Mouse (Mus musculus) heart, embryonic 12.5 days (tissue): ENCODE data around the gene Tcf7l1. TPM values are rescaled to one million over a fixed set of nuclear protein-coding genes. Genes with fewer than 3 reads are reported as not detected.

ENCODE experiments used
- ATAC-seq: fragments of 200-750 bp; cut with Nextera tagmentation; 2 replicates; pipeline ENCODE4 v1.8.0; 2017; ENCODE audit warnings: moderate TSS enrichment, moderate library complexity; ENCODE audit not compliant: insufficient number of reproducible peaks, low FRiP score
- H3K27ac ChIP-seq: fragments of 300-500 bp; sonication (generic); 2 replicates; pipeline ENCODE4 v1.5.1; 2016; ENCODE audit warnings: mild to moderate bottlenecking, moderate library complexity; ENCODE audit not compliant: poor library complexity, severe bottlenecking
- H3K27me3 ChIP-seq: fragments of 300-500 bp; sonication (generic); replicated peaks from 2 replicates; pipeline ENCODE4 v1.6.1; 2016; ENCODE audit warnings: mild to moderate bottlenecking, moderate library complexity
- H3K36me3 ChIP-seq: fragments of 300-500 bp; sonication (generic); 2 replicates; pipeline ENCODE4 v1.6.1; 2016; ENCODE audit warnings: mild to moderate bottlenecking, moderate library complexity
- H3K4me1 ChIP-seq: fragments of 300-500 bp; sonication (generic); replicated peaks from 2 replicates; pipeline ENCODE4 v1.6.1; 2016; ENCODE audit warnings: mild to moderate bottlenecking
- H3K4me2 ChIP-seq: fragments of 300-500 bp; sonication (generic); 2 replicates; pipeline ENCODE4 v1.6.1; 2016; ENCODE audit warnings: mild to moderate bottlenecking, moderate library complexity
- H3K4me3 ChIP-seq: fragments of 300-500 bp; sonication (generic); 2 replicates; pipeline ENCODE4 v1.5.1; 2016; ENCODE audit warnings: mild to moderate bottlenecking
- H3K9ac ChIP-seq: fragments of 300-500 bp; sonication (generic); 2 replicates; pipeline ENCODE4 v1.6.1; 2016; ENCODE audit warnings: mild to moderate bottlenecking, moderate library complexity
- H3K9me3 ChIP-seq: fragments of 300-500 bp; sonication (generic); replicated peaks from 2 replicates; pipeline ENCODE4 v1.6.1; 2016; ENCODE audit warnings: mild to moderate bottlenecking, moderate library complexity
- WGBS: fragments of 180-500 bp; shearing (Covaris S2); methylation state at CpG from one replicate; pipeline ENCODE4 v1.1.7; 2016; 5-methylcytosine and 5-hydroxymethylcytosine counted together
- polyA plus RNA-seq: library from polyadenylated mRNA; unstranded; fragments of >200 nt; fragmentation: Nextera tagmentation; extraction: Ambion mirVana; gene quantifications from 2 replicates; pipeline ENCODE4 v1.2.1, GENCODE M21; 2016

Gene Tcf7l1
- polyA plus RNA-seq, 1 experiment from 2014 or later = 18.5 TPM

DNA sequence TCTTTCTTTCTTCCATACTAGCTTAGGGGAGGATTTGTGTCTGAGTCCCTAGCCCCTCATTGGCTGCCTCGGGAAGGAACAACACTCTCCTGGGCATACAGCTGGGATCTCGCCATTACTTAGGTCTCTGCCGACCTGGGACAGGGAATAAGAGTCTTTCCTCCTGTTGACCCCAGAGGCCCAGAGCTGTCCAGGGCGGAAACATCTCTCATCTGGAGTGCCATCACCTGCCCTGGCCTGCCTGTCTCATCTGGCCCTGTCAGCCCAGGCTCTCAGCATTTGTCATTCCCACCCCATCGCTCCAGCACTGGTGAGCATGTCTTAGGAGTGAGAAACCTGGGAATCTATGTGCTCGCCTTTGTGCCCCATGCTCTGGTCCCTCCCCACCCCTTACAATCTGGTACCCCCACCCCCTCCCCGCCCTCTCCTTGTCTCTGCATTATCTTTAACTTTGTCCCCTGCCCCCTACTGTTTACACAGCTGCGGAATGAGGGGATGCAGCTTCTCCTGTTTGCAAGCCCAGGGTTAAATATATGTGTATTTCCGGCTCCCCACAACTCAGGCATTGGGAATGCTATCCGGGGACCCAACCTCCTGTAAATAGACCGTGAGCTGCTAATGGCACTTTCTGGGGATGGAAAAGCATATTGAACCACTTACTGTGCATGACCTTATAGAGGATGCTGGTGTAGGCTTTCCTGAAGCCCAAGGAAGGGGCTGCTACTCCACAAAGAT is 92.3 kb downstream of the Tcf7l1 start:
- ATAC-seq = no peak
- H3K4me2 ChIP-seq = no peak overlapping the region
- peaks cover 68% of the 10 kb centered on the region for H3K4me1 ChIP-seq
- no peak overlapping the region for H3K27ac ChIP-seq
- H3K9ac ChIP-seq = no peak overlapping the region
- no peak overlapping the region for H3K4me3 ChIP-seq
- no peaks in the 10 kb centered on the region; the same call in 1 of the 2 replicates for H3K9me3 ChIP-seq
- H3K27me3 ChIP-seq = no peaks in the 10 kb centered on the region
- no peaks in the 10 kb centered on the region for H3K36me3 ChIP-seq
- 17% methylated on average over 11 of the region's 11 CpGs for WGBS

- H3K4me1 ChIP-seq = peaks cover 84% of the 10 kb centered on the region
- 38% methylated on average over 10 of the region's 10 CpGs for WGBS
- no peaks in the 10 kb centered on the region for H3K9me3 ChIP-seq
- no peak for ATAC-seq
- no peak overlapping the region for H3K9ac ChIP-seq
- H3K36me3 ChIP-seq = no peaks in the 10 kb centered on the region
- H3K4me2 ChIP-seq = peak overlapping the region; percentile 17; the same call in 1 of the 2 replicates
- no peak overlapping the region for H3K27ac ChIP-seq
- no peak overlapping the region for H3K4me3 ChIP-seq
- no peaks in the 10 kb centered on the region for H3K27me3 ChIP-seq
Measured at GRCm38 (mm10) chr6:72694791-72695204, 94.3 kb downstream of the Tcf7l1 start.

DNA sequence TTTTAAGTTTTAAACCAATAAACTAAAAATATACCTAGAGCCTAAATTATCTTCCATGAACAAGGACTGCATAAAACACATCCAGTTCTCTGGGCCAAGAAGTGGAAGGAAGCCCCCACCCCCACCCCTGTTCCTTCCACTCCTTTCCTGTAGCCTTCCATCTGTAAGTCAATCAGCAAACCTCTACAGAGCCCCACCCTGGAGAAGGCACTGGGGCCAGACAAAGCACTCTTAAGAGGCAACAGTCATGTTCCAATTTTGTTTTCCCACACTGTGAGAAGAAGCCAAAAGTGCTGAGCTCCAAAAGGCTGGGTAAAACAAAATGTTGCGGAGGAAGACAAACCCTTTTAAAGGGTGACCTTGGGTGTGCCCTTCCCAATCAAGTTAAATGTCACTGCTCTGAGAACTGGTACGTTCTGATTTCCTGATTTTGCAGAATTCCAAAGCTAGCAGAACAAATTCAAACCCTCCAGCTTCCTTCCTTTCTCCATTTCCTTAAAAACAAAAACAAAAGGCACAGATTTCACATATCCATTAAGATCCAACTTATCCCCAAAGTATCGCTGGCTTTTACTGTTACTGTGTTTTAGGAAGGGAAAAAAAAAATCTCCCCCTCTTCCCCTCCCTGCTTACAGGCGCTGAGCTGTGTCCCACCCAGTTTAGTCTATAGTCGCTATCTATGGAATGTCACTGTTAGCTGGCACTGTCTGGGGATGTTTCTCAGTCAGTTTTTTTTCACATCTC is 94.8 kb downstream of the Tcf7l1 start:
- Histone ChIP-seq H3K27me3 (no peaks in the 10 kb centered on the region), H3K4me3 (no peak overlapping the region), H3K4me1 (peaks cover 82% of the 10 kb centered on the region), H3K36me3 (no peaks in the 10 kb centered on the region), H3K9ac (no peak overlapping the region), H3K27ac (peak overlapping the region; percentile 55), H3K9me3 (no peaks in the 10 kb centered on the region), H3K4me2 (0 out of 2 replicates have a peak overlapping the region, but pooled peaks have one; percentile 17)
- WGBS = 18% methylated on average over 5 of the region's 5 CpGs
- ATAC-seq = no peak

DNA sequence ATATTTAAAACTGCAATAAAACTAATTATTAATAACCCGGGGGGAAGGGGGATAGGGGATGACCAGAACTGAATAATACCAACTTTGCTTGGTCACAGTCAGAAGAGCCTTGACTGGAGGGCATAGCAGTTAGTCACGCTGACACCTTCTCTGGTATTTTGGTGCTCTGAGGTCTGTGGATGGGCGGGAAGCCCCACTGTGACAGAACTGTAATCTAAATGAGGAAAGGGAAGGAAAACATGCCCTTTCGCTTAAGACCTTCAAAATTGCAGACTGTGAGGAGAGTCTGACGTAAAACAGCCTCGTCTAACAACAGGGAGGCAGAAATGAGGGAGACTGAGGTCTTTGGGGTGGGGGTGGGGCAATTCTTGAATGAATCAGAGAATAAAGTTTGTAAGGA is 96.6 kb downstream of the Tcf7l1 start:
- ATAC-seq = no peak
- H3K4me2 ChIP-seq = no peak overlapping the region
- no peaks in the 10 kb centered on the region for H3K9me3 ChIP-seq
- H3K36me3 ChIP-seq = no peaks in the 10 kb centered on the region
- no peaks in the 10 kb centered on the region for H3K27me3 ChIP-seq
- no peak overlapping the region for H3K27ac ChIP-seq
- no peak overlapping the region for H3K4me3 ChIP-seq
- peaks cover 80% of the 10 kb centered on the region for H3K4me1 ChIP-seq
- no peak overlapping the region for H3K9ac ChIP-seq
- WGBS = 58% methylated on average over 6 of the region's 6 CpGs

DNA sequence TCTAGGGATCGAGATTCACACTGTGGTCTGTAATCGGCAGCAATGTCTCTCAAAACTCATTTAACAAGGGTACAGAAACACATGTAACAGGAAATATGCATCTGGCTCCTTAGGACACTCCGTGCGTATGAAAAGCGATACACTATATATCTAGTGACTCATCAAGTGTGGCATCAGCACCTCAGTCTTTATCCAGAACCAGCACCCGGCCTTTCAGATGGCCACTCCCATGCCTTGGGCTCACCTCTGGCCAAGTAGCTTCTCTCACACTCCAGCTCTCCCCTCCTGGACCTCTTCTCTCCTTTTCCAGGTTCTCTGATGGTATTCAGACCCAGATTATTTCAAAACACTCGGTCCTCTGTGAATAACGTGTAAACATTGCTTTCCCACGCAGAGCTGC is 97.5 kb downstream of the Tcf7l1 start:
- H3K4me1 ChIP-seq = peaks cover 71% of the 10 kb centered on the region
- WGBS = 81% methylated on average over 9 of the region's 9 CpGs

GRCm38 (mm10) chr6:72690595-72690994 is 98.5 kb downstream of the Tcf7l1 start:
- WGBS = 38% methylated on average over 10 of the region's 10 CpGs
- Histone ChIP-seq H3K4me3 (no peak overlapping the region), H3K27ac (0 out of 2 replicates have a peak overlapping the region, but pooled peaks have one; percentile 8), H3K4me1 (peaks cover 66% of the 10 kb centered on the region), H3K9ac (no peak overlapping the region), H3K27me3 (no peaks in the 10 kb centered on the region), H3K36me3 (no peaks in the 10 kb centered on the region), H3K4me2 (no peak overlapping the region), H3K9me3 (no peaks in the 10 kb centered on the region)
- ATAC-seq = no peak

More for the DNA sequence above, 97.5 kb downstream of the Tcf7l1 start:
- H3K36me3 ChIP-seq = no peaks in the 10 kb centered on the region
- H3K4me2 ChIP-seq = no peak overlapping the region
- no peak for ATAC-seq
- no peak overlapping the region for H3K27ac ChIP-seq
- no peak overlapping the region for H3K9ac ChIP-seq
- no peaks in the 10 kb centered on the region for H3K9me3 ChIP-seq
- H3K4me3 ChIP-seq = no peak overlapping the region
- no peaks in the 10 kb centered on the region for H3K27me3 ChIP-seq

GRCm38 (mm10) chr6:72690001-72690400 is 99.1 kb downstream of the Tcf7l1 start:
- Histone ChIP-seq H3K27ac (0 out of 2 replicates have a peak overlapping the region, but pooled peaks have one; percentile 8), H3K36me3 (no peaks in the 10 kb centered on the region), H3K4me1 (peaks cover 66% of the 10 kb centered on the region), H3K9ac (no peak overlapping the region), H3K4me3 (no peak overlapping the region), H3K27me3 (no peaks in the 10 kb centered on the region), H3K9me3 (no peaks in the 10 kb centered on the region), H3K4me2 (no peak overlapping the region)
- 78% methylated on average over 8 of the region's 8 CpGs for WGBS
- no peak for ATAC-seq

DNA sequence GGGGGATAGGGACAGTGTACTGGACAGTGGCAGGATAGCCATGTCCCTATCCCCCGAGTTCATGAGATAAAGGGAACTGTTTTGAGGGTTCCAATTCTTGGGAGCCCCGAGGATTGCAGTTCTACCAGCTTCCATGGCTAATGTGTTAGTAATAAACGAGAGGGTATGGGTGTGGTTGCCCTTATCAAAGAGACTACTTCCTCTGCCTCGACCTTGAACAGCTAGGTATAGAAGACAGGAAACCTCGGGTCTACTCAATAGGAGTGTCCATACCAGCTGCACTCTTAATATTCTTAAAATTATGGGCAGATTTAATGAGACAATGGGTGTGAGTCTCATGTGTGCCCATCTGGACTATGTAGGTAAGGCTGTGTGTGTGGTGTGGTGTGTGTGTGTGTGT is 100.0 kb downstream of the Tcf7l1 start:
- no peaks in the 10 kb centered on the region for H3K9me3 ChIP-seq
- no peaks in the 10 kb centered on the region for H3K36me3 ChIP-seq
- H3K4me2 ChIP-seq = no peak overlapping the region
- H3K4me3 ChIP-seq = no peak overlapping the region
- no peaks in the 10 kb centered on the region for H3K27me3 ChIP-seq
- no peak overlapping the region for H3K9ac ChIP-seq
- H3K27ac ChIP-seq = no peak overlapping the region
- no peak for ATAC-seq
- peaks cover 66% of the 10 kb centered on the region for H3K4me1 ChIP-seq
- WGBS = 60% methylated on average over 5 of the region's 5 CpGs

DNA sequence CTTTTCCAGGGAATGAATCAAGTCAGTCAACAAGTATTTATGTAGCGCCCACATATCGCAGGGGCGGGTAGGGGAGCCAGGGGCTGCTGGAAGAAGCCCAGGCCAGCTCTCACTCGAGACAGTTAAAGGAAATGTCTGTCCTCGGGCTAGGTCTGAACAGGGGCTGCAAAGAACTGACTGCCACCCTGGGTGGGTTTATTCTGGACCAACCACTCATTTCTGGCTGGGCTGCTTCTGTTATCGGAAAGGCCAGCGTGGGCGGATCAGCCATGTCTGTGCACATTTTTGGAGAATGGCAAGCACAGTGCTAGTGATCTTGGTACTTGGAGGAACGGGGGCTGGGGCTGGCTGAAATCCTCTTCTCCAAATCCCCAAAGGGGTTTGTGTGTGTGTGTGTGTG is 103.9 kb downstream of the Tcf7l1 start:
- peaks cover 47% of the 10 kb centered on the region for H3K4me1 ChIP-seq
- peak overlapping the region; percentile 66 for H3K27ac ChIP-seq
- H3K36me3 ChIP-seq = no peaks in the 10 kb centered on the region
- WGBS = 24% methylated on average over 9 of the region's 9 CpGs
- H3K27me3 ChIP-seq = no peaks in the 10 kb centered on the region
- no peak overlapping the region for H3K4me3 ChIP-seq
- no peak overlapping the region for H3K9ac ChIP-seq
- no peaks in the 10 kb centered on the region for H3K9me3 ChIP-seq
- ATAC-seq = peak; percentile 73; the same call in 1 of the 2 replicates
- H3K4me2 ChIP-seq = peak overlapping the region; percentile 18

GRCm38 (mm10) chr6:72684260-72684805 is 104.7 kb downstream of the Tcf7l1 start:
- H3K9ac ChIP-seq = no peak overlapping the region
- no peak overlapping the region for H3K4me2 ChIP-seq
- no peaks in the 10 kb centered on the region for H3K9me3 ChIP-seq
- ATAC-seq = 0 out of 2 replicates have a peak, but pooled peaks have one; percentile 19
- H3K27ac ChIP-seq = peak overlapping the region; percentile 66
- no peaks in the 10 kb centered on the region for H3K27me3 ChIP-seq
- peaks cover 41% of the 10 kb centered on the region for H3K4me1 ChIP-seq
- WGBS = 62% methylated on average over 4 of the region's 4 CpGs
- no peaks in the 10 kb centered on the region for H3K36me3 ChIP-seq
- H3K4me3 ChIP-seq = no peak overlapping the region

GRCm38 (mm10) chr6:72682238-72682637 is 106.8 kb downstream of the Tcf7l1 start:
- no peak overlapping the region for H3K9ac ChIP-seq
- H3K36me3 ChIP-seq = no peaks in the 10 kb centered on the region
- no peak overlapping the region for H3K4me3 ChIP-seq
- H3K27ac ChIP-seq = no peak overlapping the region
- H3K4me2 ChIP-seq = no peak overlapping the region
- no peaks in the 10 kb centered on the region for H3K9me3 ChIP-seq
- no peak for ATAC-seq
- peaks cover 55% of the 10 kb centered on the region for H3K4me1 ChIP-seq
- 67% methylated on average over 4 of the region's 4 CpGs for WGBS
- H3K27me3 ChIP-seq = no peaks in the 10 kb centered on the region
